Mouse (Mus musculus): ENCODE results near the gene Rspo4.
A peak's percentile ranks its signal among the peaks of the same experiment; 100 is the strongest.

Gene Rspo4

DNA sequence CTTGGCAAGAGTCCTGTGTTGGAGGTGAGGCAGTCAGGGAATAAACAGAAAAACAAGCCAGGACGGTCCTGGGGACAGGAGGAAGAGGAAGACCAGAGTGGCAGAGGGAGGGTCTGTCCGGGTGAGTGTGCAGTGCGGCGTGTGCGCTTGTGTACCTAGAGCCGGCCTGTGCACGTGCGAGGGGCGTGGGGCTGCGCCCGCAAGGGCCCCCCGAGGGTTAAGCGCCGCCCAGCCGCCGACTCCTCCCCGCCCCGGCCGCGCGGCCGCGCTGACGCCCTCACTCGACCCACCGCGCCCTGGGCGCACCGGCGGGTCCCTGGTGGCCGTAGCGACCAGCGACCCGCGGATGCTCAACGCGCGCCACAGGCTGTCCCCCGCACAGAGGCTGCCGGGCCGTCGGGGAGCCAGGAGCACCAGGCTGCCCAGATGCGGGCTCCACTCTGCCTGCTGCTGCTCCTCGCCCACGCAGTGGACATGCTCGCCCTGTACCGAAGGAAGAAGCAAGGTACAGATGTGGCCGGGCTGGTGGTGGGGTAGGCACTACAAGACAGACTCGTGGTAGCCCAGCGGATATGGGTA is at the start of gene Rspo4:
TSS of gene Rspo4 (plus strand) at position 280 of the 579 bp plus-strand sequence.
- DNase-seq (ENCODE audit: low spot score): no peak

GRCm38 (mm10) chr2:151815586-151815985 is 27.1 kb upstream of the Rspo4 start:
- DNase-seq (ENCODE audit: low spot score): no peak

GRCm38 (mm10) chr2:151862257-151862810 is 19.6 kb downstream of the Rspo4 start:
- no peak for DNase-seq (ENCODE audit: low spot score)

- no peak for DNase-seq (ENCODE audit: low spot score)
These were observed 22.2 kb downstream of the Rspo4 start for GRCm38 (mm10) chr2:151864941-151865340.

GRCm38 (mm10) chr2:151866487-151866886 is 23.8 kb downstream of the Rspo4 start:
- peak; percentile 79 for DNase-seq (ENCODE audit: low spot score)

GRCm38 (mm10) chr2:151868196-151868595 is 25.5 kb downstream of the Rspo4 start:
- DNase-seq (ENCODE audit: low spot score): no peak

DNA sequence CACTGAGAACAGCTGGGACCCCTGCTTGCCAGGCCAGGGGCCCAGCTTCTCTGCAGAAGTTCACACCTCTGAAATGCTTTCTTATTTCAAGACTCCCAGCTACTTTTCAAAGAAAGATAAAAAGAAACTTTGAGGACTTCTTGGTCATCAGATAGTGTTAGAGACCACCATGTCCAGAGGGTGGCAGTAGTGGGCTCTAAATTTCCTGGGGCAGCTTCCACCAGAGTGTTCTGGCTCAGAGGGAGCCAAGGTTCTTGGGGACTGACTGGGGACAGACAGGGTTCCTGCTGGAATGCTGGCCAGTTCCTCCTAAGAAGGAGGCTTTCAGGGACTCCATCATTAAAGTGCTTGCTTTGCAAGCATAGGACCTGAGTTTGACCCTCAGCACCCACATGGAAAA is 31.8 kb downstream of the Rspo4 start:
- DNase-seq (ENCODE audit: low spot score): peak; percentile 32

DNA sequence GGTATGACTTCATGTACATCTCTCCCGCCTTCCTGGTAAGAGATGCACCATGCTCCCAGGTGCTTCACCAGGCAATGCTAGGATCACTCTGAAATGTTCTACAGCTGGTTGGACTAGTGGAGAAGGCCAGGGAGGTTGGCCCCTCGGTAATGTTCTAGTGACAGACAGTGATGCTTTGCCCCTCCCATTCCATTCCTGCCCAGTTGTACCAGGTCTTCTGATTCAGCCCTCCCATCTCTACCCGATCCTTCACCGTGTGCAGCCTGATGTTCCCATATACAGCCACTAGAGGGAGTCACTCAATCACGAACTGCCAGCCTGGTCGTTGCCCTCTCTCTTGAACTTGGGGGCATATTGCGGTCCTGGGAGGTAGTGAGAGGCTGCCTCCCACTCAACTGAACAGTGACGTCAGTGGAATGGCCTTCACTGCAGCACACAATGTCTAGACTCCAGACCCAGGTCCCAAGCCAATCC is 33.3 kb downstream of the Rspo4 start:
- peak; percentile 59 for DNase-seq (ENCODE audit: low spot score)

DNA sequence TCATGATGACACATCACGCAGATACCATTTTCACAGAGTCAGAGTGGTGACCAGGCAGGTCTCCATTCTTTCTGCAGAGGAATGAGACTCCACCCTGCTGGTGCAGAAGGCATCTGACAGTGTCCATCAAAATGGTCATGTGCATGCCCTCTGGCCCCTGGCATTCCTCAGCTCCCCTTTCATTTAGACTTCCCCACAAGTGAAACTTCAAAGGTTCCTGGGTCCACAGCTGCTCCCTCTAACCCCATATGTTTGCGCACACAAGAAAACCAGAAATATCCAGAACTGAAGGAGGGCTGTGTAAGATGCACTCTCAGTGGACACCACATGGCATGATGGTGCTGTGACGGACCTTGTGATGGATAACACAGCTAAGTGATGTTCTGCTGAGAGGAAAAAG is 35.9 kb downstream of the Rspo4 start:
- no peak for DNase-seq (ENCODE audit: low spot score)

DNA sequence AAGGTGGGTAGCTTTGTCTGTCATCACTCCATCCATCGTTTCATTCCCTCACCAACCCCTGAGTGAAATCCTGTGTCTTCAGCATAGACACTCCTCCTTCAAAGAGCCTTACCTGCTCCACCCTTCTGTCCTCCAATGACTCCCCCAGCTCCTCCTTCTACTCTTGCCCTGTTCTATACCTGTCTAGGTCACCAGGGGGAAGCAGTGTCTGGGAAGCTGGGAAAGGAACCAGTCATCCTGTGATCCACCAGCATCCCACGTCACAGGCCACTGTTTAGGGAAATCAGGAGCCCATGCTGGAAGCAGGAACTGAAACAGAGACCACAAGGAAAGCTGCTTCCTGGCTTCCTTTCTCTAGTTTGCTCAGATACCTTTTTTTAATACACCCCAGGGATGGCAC is 37.0 kb downstream of the Rspo4 start:
- no peak for DNase-seq (ENCODE audit: low spot score)

- DNase-seq (ENCODE audit: low spot score): peak; percentile 58
These were observed 48.3 kb downstream of the Rspo4 start for GRCm38 (mm10) chr2:151891031-151891430.

GRCm38 (mm10) chr2:151893122-151893774 is 50.5 kb downstream of the Rspo4 start:
- DNase-seq (ENCODE audit: low spot score): no peak

GRCm38 (mm10) chr2:151894209-151894980 is 51.7 kb downstream of the Rspo4 start:
- DNase-seq (ENCODE audit: low spot score): no peak

DNA sequence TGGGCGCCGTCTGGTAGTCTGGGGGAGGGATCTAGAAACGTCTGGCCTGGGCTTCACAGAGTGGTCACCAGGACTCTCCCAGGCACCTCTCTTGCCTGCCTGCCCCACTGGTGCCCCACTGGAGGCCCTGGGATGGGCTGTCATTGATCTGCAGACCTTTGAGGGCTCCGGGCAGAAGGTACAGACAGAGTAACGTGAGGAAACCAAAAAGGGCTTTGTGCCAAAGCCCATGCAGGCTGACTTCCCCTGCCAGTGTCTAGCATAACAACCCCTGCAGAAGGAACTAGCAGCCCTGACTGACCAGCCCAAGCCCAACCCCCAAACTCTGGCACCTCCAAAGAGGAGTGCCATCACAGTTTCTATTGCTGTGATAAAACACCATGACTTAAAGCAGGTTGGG is 53.2 kb downstream of the Rspo4 start:
- DNase-seq (ENCODE audit: low spot score): no peak

DNA sequence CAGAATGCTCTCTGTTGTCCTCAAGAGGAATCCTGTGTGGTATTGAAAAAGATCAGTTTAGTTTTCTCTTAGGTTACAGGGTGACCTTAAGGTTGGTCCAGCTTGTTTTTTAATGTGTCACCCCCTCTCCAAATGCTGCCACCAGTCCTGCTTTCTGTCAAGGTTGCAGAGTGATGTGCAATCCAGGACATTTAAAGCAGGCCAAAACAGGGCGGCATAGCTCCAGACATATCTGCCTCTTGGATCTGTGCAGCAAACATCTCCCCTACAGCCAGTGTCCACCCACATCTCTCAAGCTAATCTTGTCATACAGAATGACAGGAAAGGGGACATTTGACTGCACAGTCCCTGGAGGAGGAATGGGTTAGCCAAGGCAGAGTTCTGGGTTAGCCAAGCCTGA is 55.4 kb downstream of the Rspo4 start:
- no peak for DNase-seq (ENCODE audit: low spot score)

GRCm38 (mm10) chr2:151900845-151901244 is 58.1 kb downstream of the Rspo4 start:
- no peak for DNase-seq (ENCODE audit: low spot score)

DNA sequence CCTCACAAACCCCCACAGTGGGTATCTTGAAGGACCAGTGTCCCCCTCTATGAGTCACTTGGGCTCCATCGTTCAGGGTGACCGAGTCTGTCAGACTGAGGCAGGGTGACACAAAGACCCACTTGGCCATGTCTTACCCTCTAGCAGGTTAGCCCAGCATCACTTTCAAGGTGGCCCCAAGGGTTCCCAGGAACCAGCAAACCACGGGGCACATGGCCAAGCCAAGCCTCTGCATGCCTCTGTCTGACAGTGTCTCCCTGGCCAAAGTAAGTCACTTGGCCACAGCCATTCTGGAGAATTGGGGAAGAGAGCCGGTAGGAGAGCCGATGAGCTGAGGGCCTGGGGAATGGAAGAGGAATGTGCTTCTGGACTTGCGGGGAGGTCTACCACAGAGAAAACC is 60.5 kb downstream of the Rspo4 start:
- DNase-seq (ENCODE audit: low spot score): no peak

GRCm38 (mm10) chr2:151903933-151904332 is 61.2 kb downstream of the Rspo4 start:
- no peak for DNase-seq (ENCODE audit: low spot score)

- DNase-seq (ENCODE audit: low spot score): no peak
These were observed 61.9 kb downstream of the Rspo4 start for GRCm38 (mm10) chr2:151904636-151905035.

- no peak for DNase-seq (ENCODE audit: low spot score)
These were observed 64.3 kb downstream of the Rspo4 start for GRCm38 (mm10) chr2:151907020-151907419.

- no peak for DNase-seq (ENCODE audit: low spot score)
These were observed 66.7 kb downstream of the Rspo4 start for GRCm38 (mm10) chr2:151909386-151909785.

DNA sequence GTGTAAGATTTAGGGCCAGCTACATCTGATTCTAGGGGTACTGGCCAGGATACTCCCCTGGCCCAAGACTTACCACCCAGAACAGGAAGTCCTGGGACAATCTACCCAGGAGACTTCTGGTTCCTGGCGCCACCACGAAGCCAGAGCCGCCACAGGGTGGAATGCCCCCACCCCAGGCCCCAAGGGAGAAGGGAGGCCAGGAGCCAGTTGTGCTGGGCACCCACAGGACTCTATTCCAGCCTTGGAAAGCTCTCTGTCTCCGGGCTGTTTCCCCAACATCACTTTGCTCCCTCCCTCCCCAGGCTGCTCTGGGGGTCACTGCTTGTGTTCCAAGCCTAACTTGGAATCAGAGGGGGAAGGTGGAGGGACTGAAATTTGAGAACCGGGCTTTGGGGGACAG is 67.8 kb downstream of the Rspo4 start:
- no peak for DNase-seq (ENCODE audit: low spot score)

Data from layer of hippocampus, adult 11-12 months (tissue).